Mouse (Mus musculus) frontal cortex, postnatal 14 days (tissue): ENCODE data around the gene Rgs13.
"Not testable (repeated sequence)": the region's sequence is repeated elsewhere in the genome, so short reads cannot be mapped to it uniquely, and the experiment has no call there.

Experiments
- DNase-seq, 2 experiments: peaks; one replicate each; pipeline ENCODE4 v3.0.0; 2022; ENCODE audit warnings: low spot score in 2 of 2

Rgs13 gene

DNA sequence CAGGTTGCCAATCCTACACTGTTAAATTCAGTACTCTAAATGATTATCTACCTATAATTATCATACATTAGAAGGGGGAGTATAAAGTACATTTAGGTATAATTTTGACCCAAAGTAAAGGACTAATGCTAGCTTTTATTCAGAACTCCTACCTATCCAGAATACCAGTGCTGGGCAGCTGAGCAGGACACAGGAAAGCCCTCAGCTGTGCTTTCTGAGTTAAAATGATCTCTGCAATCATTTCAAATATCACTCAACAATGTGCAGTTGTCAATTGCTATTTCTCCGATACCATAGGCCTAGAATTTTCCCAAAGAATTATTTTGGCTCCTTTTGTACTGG is 25.0 kb downstream of the Rgs13 start:
- no peak for DNase-seq

DNA sequence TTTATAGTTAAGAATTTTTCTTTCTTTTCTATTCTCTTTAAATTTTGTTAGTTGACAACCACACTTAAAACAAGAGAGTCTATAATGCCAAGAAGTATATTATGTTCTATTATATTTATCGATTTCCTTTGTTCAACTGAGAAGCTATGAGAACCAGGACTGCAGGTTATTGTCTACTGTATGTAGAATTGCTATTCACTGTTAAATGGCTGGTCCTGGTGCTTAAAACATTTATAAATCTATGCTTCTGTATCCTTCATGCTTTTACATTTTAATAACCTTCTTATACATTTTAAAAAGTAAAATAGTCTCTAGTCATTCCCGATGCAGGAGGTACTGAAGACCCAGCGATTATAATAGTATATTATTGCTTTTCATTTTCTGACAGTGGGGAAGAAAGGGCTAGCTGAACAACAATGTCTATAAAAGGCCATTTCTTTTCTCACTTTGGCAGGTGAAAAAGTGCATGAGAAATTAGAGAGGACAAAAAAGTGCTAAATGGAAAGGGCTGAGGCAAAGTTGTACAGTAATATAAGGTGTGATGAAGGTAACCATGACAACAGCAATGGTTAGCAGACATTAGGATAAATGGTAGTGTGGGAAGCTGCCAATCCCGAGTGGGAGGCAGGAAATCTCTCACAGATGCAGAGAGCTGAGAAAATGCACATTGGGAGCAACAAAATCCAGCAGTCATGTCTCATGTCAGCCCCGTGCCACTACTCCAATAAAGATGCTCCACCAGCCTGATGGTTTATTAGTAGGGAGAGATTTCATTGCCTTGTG is 25.6 kb downstream of the Rgs13 start:
- DNase-seq, result peak; percentile 23

DNA sequence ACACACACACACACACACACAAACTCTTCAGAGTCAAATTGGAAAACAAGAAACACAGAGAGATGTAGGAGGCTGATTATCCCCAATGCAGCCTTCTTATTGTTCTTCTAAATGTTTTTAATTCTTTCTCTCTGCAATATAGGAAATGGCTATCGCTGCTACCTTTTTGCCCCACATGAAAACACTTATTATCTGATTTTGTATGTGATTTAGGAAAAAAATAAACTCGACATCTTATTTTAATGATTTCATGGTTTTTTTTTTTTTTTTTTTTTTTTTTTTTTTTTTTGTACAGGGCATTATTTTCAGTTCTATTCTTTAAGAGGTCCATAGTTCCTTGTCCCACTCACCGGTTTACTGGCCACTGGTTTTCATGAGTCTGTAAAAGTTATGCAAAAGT is 27.2 kb downstream of the Rgs13 start:
- DNase-seq, result no peak

DNA sequence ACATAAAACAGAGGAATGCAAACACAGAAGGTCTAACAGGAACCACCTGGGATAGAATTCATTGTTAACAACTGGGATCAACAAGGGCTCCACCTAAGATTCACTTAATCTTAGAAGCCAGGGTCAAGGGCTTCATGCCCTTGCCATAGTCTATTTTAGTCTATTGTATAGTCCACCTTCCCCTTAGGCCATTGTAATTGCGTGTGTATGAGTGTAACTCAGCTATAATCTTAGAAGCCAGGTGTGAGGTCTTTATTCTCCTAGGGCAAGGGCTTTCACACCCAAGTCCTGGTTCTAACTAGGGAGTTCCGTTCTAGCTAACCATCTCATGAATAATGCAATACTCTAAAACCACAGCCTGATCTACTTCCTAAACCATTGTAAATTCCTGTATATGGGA is 35.8 kb downstream of the Rgs13 start:
- not testable (repeated sequence) for DNase-seq

DNA sequence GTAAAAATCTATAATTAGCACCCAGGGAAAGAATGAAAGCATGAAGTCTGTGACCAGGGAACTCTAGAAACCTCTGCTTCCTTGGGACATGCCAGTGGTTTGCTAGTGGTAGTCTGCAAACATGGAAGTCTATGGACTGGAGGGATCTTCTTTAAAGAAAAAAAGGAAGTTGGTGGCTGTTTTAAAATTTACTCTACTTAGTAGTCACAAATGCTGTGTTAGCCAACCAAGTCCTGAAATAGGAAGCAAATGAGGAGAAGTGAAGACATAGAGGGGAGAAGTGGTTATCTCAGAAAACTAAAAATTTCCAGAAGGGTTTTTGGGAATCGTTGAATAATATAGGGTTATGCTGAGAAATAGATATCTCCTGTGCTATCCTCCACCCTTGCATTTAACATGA is 37.3 kb downstream of the Rgs13 start:
- no peak for DNase-seq

DNA sequence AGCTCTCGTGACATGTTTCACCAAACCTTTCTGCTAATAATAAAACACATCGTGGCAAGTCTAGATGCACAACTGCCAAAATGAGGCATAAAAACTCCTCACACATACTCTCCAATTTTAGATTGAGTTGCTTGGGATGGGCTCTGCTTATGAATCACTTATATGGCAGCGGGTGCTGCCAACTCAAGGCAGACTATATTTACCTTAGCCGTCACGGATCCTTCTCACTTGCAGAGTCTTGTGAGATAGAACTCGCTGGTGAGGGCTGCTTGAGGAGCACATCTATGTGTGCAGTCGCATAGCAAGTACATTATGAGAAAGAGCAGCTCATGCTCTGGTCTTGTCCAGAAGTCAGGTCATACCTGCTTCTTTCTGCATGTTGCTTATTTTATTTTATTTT is 49.2 kb downstream of the Rgs13 start:
- DNase-seq, result peak; percentile 28 to 55

DNA sequence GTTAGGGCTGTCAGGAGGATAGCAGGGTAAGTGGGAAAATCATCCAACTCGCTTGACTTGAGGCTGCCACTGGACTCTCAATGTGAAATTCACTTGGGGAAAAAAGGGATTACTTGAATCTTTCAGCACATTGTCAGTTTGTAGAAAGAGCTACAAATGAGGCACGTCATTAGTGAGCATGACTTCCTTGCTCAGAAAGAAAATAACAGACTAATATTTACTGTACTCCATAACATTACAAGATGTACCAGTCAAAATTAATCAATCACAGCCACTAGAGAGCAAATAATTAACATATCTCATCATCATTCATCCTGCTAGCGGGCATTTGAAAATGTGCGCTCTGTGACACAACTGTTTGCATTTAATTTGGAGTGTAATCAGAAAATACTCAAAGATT is 57.1 kb downstream of the Rgs13 start:
- DNase-seq, result no peak

DNA sequence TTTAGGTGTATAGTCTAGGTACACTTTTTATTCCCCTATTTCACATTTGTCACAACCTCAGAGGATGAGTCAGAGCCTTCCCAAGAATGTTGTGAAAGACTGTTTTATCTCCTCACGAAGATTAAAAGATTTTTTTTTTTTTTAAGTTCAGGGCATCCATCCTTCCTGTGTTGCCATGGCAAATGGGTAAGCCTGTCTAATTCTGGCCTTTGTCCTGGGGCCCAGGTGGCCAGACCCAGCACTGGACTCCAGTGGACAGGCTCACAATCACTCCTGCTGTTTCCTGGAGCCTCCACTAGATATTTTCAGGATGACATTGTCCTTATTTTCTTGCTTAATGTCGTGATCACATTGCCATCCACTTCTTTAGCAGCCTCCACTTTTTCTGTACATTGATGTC is 57.7 kb downstream of the Rgs13 start:
- DNase-seq, result no peak

DNA sequence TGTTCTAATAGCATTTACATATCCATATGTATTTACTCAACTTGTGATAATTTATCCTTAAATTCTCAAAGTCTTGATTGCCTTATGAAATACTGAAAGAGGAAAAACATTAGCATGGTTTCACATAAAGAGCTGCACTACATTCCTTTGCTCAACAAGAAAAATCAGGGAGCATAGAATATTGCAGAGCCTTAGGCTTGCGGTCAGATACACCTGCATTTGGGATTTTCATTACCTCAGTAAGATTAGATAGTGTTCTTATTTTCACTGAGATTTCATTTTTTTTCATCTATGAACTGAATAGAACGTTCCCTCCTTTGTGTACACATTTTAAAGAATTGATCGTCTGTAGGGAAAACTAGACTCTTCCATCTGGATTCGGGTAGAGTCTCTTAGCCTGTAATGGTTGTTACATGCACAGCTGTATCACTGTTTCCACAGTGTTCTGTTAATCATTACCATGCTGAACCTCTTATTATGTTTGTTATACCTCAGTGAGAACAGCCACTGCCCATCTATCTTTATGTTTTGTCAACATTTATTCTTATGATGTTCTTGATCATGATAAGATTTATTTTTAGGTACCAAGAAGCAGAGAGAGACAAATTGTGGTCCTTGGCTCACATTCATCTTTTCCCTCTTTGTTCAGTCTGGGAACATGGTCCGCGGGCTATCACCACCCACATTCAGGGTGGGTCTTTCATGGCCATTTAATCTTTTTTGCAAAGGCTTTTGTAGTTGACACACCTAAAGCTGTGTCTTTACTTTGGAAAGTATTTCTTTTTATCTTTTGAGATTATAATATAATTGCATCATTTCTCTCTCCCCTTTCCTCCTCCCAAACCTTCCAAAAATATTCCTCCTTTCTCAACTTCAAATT is 61.1 kb downstream of the Rgs13 start:
- DNase-seq, result no peak

DNA sequence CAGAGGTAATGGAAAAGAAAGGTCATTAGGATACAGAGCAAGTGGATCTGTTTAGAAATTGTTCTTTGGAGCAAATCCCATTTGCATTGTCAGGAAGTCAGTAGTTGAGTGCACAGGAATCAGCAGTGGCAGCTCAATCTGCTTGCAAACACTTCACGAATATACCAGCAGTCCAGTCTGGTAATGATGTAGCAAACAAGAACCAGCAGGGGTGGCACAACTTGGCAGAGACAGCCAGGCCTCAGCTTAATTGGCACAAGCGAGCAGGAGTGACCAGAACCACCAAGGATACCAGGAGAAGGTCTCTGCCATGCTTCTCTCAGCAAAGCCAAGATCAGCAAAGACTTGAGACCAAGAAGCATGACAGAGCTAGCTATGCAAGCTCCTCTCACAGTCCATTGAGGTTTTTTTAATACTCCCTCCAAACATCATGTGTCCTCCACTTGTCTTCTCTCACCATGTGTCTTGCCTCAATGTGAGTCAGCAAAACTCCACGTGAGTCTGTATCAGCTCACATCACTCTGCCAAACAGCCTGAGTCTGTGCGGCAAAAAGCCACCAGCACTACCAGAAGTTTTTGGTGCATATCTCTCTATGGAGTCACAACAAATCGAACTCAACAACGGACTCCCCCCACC is 63.6 kb downstream of the Rgs13 start:
- no peak for DNase-seq

DNA sequence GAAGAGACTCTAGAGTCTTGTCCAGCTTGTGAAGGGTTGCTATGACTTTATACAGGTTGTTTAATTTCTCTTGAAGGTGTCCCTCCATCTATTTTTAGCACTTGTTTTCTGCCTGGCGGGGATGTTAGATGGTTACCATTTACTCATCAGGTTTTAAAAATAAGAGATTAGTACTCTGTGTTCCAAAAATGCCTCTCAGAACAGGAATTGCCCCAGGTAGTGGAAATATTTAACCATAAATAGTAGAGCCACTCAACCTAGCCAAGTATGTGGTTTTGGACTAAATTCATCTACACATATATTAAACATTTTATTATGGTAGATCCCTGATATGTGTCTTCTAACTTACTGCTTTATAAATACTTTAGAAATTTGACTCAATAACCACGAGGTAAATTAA is 64.2 kb downstream of the Rgs13 start:
- no peak for DNase-seq

DNA sequence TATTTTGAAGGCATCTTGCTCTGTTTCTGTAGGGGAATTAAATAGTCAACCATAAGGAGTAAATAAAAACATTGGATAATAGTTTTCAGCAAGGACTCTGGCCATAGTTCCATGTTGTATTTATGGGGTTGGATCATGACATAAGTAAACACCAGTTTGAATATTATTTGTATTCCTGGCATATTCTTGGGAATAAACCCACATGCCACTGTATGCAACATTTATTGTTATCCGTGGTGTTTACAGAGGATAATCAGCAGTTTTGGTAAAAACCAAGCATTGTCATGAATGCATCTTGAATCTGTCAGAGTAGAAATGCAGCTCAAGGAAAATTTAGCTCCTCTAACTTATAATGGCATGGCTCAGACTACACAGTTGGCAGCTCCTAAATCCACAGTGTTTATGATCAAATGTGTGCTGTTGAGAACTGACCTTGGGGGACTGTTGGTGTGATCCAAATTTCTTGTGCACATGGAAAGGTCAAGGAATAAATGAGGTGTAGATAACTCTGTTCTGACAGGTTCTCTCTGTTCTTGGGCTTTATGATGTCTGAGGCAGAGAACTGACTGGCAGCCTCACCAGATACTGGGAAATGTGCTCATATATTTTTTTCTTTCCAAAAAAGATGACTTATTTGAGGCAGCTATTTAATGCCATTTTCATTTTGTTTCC is 78.4 kb downstream of the Rgs13 start:
- no peak for DNase-seq

DNA sequence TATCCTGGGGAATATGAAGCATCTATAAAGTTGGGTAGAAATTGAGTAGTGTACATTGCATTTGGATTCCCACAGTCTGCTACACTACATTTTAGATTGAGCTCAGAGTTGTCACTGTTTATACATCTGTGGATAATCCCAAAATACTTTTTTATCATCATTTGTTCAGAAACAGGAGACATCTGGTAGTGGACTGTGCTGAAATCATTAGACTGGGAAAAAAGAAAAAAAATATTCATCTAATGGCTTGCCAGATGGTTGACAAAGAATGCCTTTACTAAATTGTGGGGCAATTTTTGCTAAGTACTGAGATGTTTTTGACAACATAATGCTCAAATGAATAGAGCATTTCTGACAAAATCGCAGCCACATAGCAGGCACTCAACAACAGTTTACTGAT is 86.8 kb downstream of the Rgs13 start:
- DNase-seq, result no peak
